ENCODE assay signal across 10 mouse cellular contexts in the genomic region with DNA sequence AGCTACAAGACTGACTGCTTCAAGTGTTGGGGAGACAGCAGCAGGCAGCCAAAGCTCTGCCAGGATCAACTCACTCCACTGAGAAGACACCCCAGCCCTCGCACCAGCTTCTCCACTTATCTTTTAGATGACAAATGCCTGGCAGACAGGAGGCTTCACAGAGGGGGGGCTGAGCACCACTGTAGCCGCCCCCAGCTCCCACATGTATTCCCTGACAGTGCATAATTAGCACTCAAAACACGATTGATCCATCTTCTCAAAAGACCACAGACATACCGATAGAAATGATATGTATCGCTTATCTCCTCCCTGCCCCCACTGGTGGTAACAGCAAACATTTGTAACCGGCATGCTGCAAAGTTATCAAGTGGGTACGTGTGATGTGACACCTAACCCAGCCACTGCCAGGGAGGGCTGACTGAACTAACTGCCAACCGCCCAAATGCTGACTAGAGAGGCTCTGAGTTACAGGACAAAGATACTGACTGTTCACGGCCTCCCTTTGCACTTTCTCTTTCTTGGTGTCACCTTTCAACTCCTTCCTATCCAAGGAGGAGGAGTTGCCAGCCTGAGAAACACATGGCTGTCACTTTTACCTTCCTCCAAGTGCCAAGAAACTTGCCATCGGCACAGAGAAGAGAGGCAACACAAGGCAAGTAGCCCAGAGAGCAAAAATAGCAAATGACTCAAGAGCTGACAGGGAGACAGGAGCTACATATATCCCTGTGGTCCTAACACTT.
A peak's percentile ranks its signal among the peaks of the same experiment; 100 is the strongest.
DNase-seq lines count a peak whose midpoint lies in the region; TF ChIP-seq lines count a peak whose summit lies in the region.
"Had no signal": no experiment of that assay in that cellular context is flagged by ENCODE, and none has a peak within 500 bp of the region (broad histone marks: within the 10 kb centered on the region; RNA-seq: fewer than 3 reads in every experiment).

No protein-coding gene starts in this region.

- TF ChIP-seq POLR2A in MEL (IDR thresholded peaks at IDR 0.05; ENCODE audit: control insufficient read depth in 1 of 2, insufficient read depth in 1 of 2, low read depth in 1 of 2, low read length in 2 of 2, poor library complexity in 1 of 2): peak; percentile 14 to 72; a peak in 2 of 4 replicates

- peak overlapping the region; percentile 21 to 40 for H3K4me3 ChIP-seq in MEL (ENCODE audit: control insufficient read depth in 1 of 2, insufficient read depth in 1 of 2, low read depth in 2 of 2, low read length in 2 of 2)
- H3K4me3 ChIP-seq: embryonic facial prominence, embryonic 15.5 days; myocyte had no signal

- H3K36me3 ChIP-seq in MEL (ENCODE audit: control insufficient read depth in 1 of 2, insufficient read depth in 2 of 2, low read length in 2 of 2): peaks cover 0 to 48% of the 10 kb centered on the region in 2 experiments; a peak in 3 of 4 replicates
- H3K36me3 ChIP-seq: embryonic facial prominence, embryonic 15.5 days had no signal

- peak; percentile 69 to 99 for TF ChIP-seq EP300 in MEL (IDR thresholded peaks at IDR 0.05; ENCODE audit: low read depth in 1 of 2, low read length in 2 of 2)

- no peaks in the 10 kb centered on the region for H3K79me2 ChIP-seq in MEL (ENCODE audit: control insufficient read depth, insufficient read depth, low read length, poor library complexity)

- peak; percentile 20 for DNase-seq in adrenal gland, postnatal 14 days
- no peak for DNase-seq in adrenal gland, postnatal 36 days
- DNase-seq in MEL (ENCODE audit: low read depth, low spot score): peak; percentile 96
- DNase-seq in gastrocnemius, postnatal 10 days: peak; percentile 18
- DNase-seq in left cerebral cortex, postnatal 14 days (ENCODE audit: low spot score in 2 of 2): peak; percentile 59 to 77
- DNase-seq in spleen, postnatal 36 days (ENCODE audit: low spot score in 2 of 2): peak; percentile 28 to 39
- DNase-seq in thymus, postnatal 25 days: no peak
- DNase-seq in lung, adult 18-20 months: no peak

- peak overlapping the region; percentile 99 for H3K27ac ChIP-seq in MEL (ENCODE audit: control insufficient read depth, low read depth, low read length)
- H3K27ac ChIP-seq: embryonic facial prominence, embryonic 15.5 days had no signal

- no peaks in the 10 kb centered on the region for H3K27me3 ChIP-seq in MEL (ENCODE audit: control insufficient read depth in 1 of 2, insufficient read depth in 2 of 2, low read length in 2 of 2)
- H3K27me3 ChIP-seq: embryonic facial prominence, embryonic 15.5 days had no signal

- TF ChIP-seq CTCF in MEL (IDR thresholded peaks at IDR 0.05 in 2 of 3, conservative IDR thresholded peaks at IDR 0.05 in 1 of 3; ENCODE audit: control insufficient read depth in 1 of 3, insufficient read depth in 1 of 3, low read depth in 2 of 3, low read length in 3 of 3, poor library complexity in 1 of 3, severe bottlenecking in 1 of 3): no peak

- H3K4me1 ChIP-seq in MEL (ENCODE audit: control insufficient read depth in 1 of 2, insufficient read depth in 2 of 2, low read length in 2 of 2): peaks cover 11 to 43% of the 10 kb centered on the region in 2 experiments

- no peak for TF ChIP-seq RAD21 in MEL (IDR thresholded peaks at IDR 0.05; ENCODE audit: low read depth, low read length)

- no peaks in the 10 kb centered on the region for H3K9me3 ChIP-seq in MEL (replicated peaks; ENCODE audit: insufficient read depth, low read length)
- H3K9me3 ChIP-seq: embryonic facial prominence, embryonic 15.5 days had no signal

- H3K9ac ChIP-seq in MEL (ENCODE audit: control insufficient read depth, low read depth, low read length, poor library complexity, severe bottlenecking): peak overlapping the region; percentile 64
- H3K9ac ChIP-seq: embryonic facial prominence, embryonic 15.5 days had no signal

- intact Hi-C loops in left cerebral cortex, postnatal 14 days (cut with DNase I): no loop called here

TF ChIP-seq in MEL, 35 proteins besides CTCF, POLR2A, EP300 and RAD21:
- TF ChIP-seq USF1 (IDR thresholded peaks at IDR 0.05; ENCODE audit: low read depth, low read length): no peak
- no peak; the same call in 1 of the 2 replicates for TF ChIP-seq CHD2 (IDR thresholded peaks at IDR 0.05; ENCODE audit: low read length)
- no peak for TF ChIP-seq ZNF384 (IDR thresholded peaks at IDR 0.05; ENCODE audit: low read depth, low read length)
- no peak for TF ChIP-seq ELF1 (IDR thresholded peaks at IDR 0.05; ENCODE audit: low read depth, low read length)
- TF ChIP-seq MAZ (IDR thresholded peaks at IDR 0.05; ENCODE audit: low read depth, low read length): peak; percentile 83
- TF ChIP-seq USF2 (IDR thresholded peaks at IDR 0.05; ENCODE audit: borderline replicate concordance in 1 of 2, insufficient read depth in 1 of 2, low read depth in 1 of 2, low read length in 2 of 2): no peak
- TF ChIP-seq MAX (IDR thresholded peaks at IDR 0.05; ENCODE audit: low read length): peak; percentile 48; the same call in 1 of the 2 replicates
- TF ChIP-seq GATA1 (IDR thresholded peaks at IDR 0.05; ENCODE audit: low read depth, low read length): peak; percentile 98
- TF ChIP-seq TAL1 (IDR thresholded peaks at IDR 0.05; ENCODE audit: low read length): peak; percentile 21; the same call in 1 of the 2 replicates
- peak; percentile 70; the same call in 1 of the 2 replicates for TF ChIP-seq MAFK (IDR thresholded peaks at IDR 0.05; ENCODE audit: borderline replicate concordance, low read depth, low read length)
- peak; percentile 48; the same call in 1 of the 2 replicates for TF ChIP-seq POLR2AphosphoS2 (IDR thresholded peaks at IDR 0.05; ENCODE audit: low read length)
- no peak for TF ChIP-seq POLR2AphosphoS5 (IDR thresholded peaks at IDR 0.05; ENCODE audit: borderline replicate concordance, low read depth, low read length)
- TF ChIP-seq MYC (IDR thresholded peaks at IDR 0.05; ENCODE audit: low read depth, low read length): peak; percentile 34
- TF ChIP-seq SIN3A (IDR thresholded peaks at IDR 0.05; ENCODE audit: low read length): peak; percentile 92
- no peak for TF ChIP-seq JUND (IDR thresholded peaks at IDR 0.05; ENCODE audit: low read depth, low read length)
- TF ChIP-seq TBP (IDR thresholded peaks at IDR 0.05; ENCODE audit: low read depth, low read length): peak; percentile 72
- TF ChIP-seq ZKSCAN1 (IDR thresholded peaks at IDR 0.05; ENCODE audit: low read depth, low read length): no peak
- peak; percentile 85 for TF ChIP-seq MXI1 (IDR thresholded peaks at IDR 0.05; ENCODE audit: low read depth, low read length)
- peak; percentile 97 for TF ChIP-seq ETS1 (IDR thresholded peaks at IDR 0.05; ENCODE audit: low read depth, low read length)
- peak; percentile 78; the same call in 1 of the 2 replicates for TF ChIP-seq CHD1 (IDR thresholded peaks at IDR 0.05; ENCODE audit: low read depth, low read length)
- no peak for TF ChIP-seq UBTF (IDR thresholded peaks at IDR 0.05; ENCODE audit: borderline replicate concordance, insufficient read depth, low read depth, low read length)
- peak; percentile 97 for TF ChIP-seq MYB (IDR thresholded peaks at IDR 0.05; ENCODE audit: low read depth, low read length)
- peak; percentile 73; the same call in 1 of the 2 replicates for TF ChIP-seq BHLHE40 (IDR thresholded peaks at IDR 0.05; ENCODE audit: borderline replicate concordance, low read depth, low read length)
- peak; percentile 3; the same call in 1 of the 2 replicates for TF ChIP-seq SMC3 (IDR thresholded peaks at IDR 0.05; ENCODE audit: low read depth, low read length)
- TF ChIP-seq ZC3H11A (IDR thresholded peaks at IDR 0.05; ENCODE audit: low read depth, low read length): no peak
- no peak for TF ChIP-seq E2F4 (IDR thresholded peaks at IDR 0.05; ENCODE audit: borderline replicate concordance, low read depth, low read length)
- peak; percentile 90 for TF ChIP-seq TCF12 (IDR thresholded peaks at IDR 0.05; ENCODE audit: low read depth, low read length)
- 0 out of 2 replicates have a peak, but pooled peaks have one; percentile 18 for TF ChIP-seq RCOR1 (IDR thresholded peaks at IDR 0.05; ENCODE audit: low read depth, low read length)
- peak; percentile 38; the same call in 1 of the 2 replicates for TF ChIP-seq NELFE (IDR thresholded peaks at IDR 0.05; ENCODE audit: low read depth, low read length)

Comparison
In these comparisons a context has a peak if more than half of its experiments do, and no peak if none do; other contexts are left out.
1. DNase-seq: peak in adrenal gland, postnatal 14 days (single experiment), MEL (single experiment), gastrocnemius, postnatal 10 days (single experiment), left cerebral cortex, postnatal 14 days (2 of 2) and spleen, postnatal 36 days (2 of 2); none in adrenal gland, postnatal 36 days (0 of 2), thymus, postnatal 25 days (single experiment) and lung, adult 18-20 months (0 of 2).